Mouse (Mus musculus) G1E (cell line): ENCODE results near the gene Ncr1. TPM values are rescaled to one million over a fixed set of nuclear protein-coding genes. Genes with fewer than 3 reads are reported as not detected.

Source experiments
- ATAC-seq: 2 replicates; pipeline ENCODE4 v1.8.0; 2016; ENCODE audit warnings: mild to moderate bottlenecking; ENCODE audit not compliant: insufficient number of reproducible peaks, poor library complexity, low FRiP score, severe bottlenecking; ENCODE audit errors: extremely low read depth
- DNase-seq: peaks from one replicate; pipeline ENCODE4 v3.0.0; 2012; ENCODE audit warnings: low spot score
- H3K27me3 ChIP-seq: 2 replicates; pipeline ENCODE4 v1.6.1; 2012; ENCODE audit warnings: mild to moderate bottlenecking, low read length, inconsistent platforms; ENCODE audit not compliant: insufficient read depth
- H3K36me3 ChIP-seq: replicated peaks from 2 replicates; pipeline ENCODE3; 2012; ENCODE audit warnings: mild to moderate bottlenecking, inconsistent platforms
- H3K4me1 ChIP-seq: 2 replicates; pipeline ENCODE4 v1.6.1; 2012; ENCODE audit warnings: low read depth, low read length, inconsistent platforms, mixed read lengths; ENCODE audit not compliant: insufficient read depth
- H3K4me3 ChIP-seq: 2 replicates; pipeline ENCODE4 v1.5.1; 2012; ENCODE audit warnings: low read depth, mild to moderate bottlenecking, inconsistent platforms, low read length, moderate library complexity, mixed read lengths
- H3K9me3 ChIP-seq: replicated peaks from 2 replicates; pipeline ENCODE4 v1.6.1; 2012; ENCODE audit warnings: inconsistent platforms
- CTCF ChIP-seq: IDR thresholded peaks from 2 replicates; pipeline ENCODE4 v1.5.1; 2012; ENCODE audit warnings: low read depth, low read length, inconsistent platforms, mixed read lengths
- GATA1 ChIP-seq: IDR thresholded peaks from 2 replicates; pipeline ENCODE4 v1.6.1; 2012; ENCODE audit warnings: borderline replicate concordance, low read length, inconsistent platforms, mixed read lengths
- GATA2 ChIP-seq: IDR thresholded peaks from 2 replicates; pipeline ENCODE4 v1.6.1; 2012; ENCODE audit warnings: low read depth, low read length, inconsistent platforms, borderline replicate concordance
- POLR2AphosphoS5 ChIP-seq: IDR thresholded peaks from 2 replicates; pipeline ENCODE4 v1.6.1; 2012; ENCODE audit warnings: low read depth, low read length, inconsistent platforms; ENCODE audit not compliant: insufficient replicate concordance
- TAL1 ChIP-seq: conservative IDR thresholded peaks from 2 replicates; pipeline ENCODE4 v1.6.1; 2012; ENCODE audit warnings: low read depth, low read length, inconsistent platforms, mixed read lengths
- polyA plus RNA-seq: library from polyadenylated mRNA; stranded (reverse); fragments of >175 nt; gene quantifications from 2 replicates; pipeline ENCODE4 v1.2.3, GENCODE M21; 2012
- total RNA-seq, 2 experiments: library from RNA; stranded (forward) in 1 of 2; stranded (reverse) in 1 of 2; fragments of 200-1000 nt in 1 of 2; fragments of >200 nt in 1 of 2; fragmentation: Nextera tagmentation in 1 of 2; gene quantifications; 2 replicates each; pipeline ENCODE4 v1.2.3; 2014 to 2017

Gene Ncr1
- total and polyA plus RNA-seq, 3 experiments = 0.05 TPM; not detected in 2

DNA sequence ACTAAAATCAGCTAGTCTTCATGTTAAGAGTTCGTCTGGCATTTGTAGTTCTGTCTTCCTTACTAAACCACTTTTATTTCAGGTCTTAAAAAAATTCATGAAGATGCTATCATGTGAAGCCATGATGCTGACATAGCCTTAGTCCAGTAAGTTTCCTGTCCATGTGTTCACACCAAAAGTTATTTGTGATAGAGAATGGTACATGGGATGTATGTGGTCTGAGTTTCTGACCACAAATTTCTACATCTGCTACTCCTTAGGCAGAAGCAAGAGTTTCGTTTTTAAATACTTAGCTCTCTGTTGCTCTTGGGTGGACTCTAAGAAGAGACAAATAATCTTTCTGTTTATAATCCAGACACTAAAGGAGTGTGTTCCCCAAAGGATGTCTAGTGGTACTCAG, 14.2 kb upstream of the Ncr1 start:
- no peaks in the 10 kb centered on the region for H3K36me3 ChIP-seq
- DNase-seq (no peak), ATAC-seq (no peak)
- TF ChIP-seq GATA2 = no peak
- TF ChIP-seq TAL1 = no peak
- no peak for TF ChIP-seq GATA1
- no peak for TF ChIP-seq CTCF
- TF ChIP-seq POLR2AphosphoS5 = no peak
- no peaks in the 10 kb centered on the region for H3K4me1 ChIP-seq
- no peak overlapping the region for H3K4me3 ChIP-seq
- H3K9me3 ChIP-seq = no peaks in the 10 kb centered on the region; the same call in 1 of the 2 replicates
- no peaks in the 10 kb centered on the region for H3K27me3 ChIP-seq

DNA sequence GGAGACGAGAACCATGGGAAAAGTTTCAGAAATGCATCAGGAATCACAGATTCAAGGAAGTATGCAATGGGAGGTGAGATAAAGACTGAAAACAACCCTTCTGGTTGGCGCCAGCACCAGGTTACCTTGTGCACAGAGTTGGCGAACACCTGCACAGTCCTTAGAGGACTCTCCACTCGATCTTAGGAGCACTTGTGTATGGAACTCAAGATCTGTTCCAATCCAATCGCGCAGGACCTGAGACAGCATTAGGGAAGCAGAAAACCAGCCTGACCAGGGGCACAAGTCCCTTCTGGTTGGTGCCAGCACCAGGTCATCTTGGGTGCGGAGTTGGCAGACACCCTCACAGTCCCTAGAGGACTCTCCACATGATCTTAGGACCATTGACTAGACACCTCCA, 36.0 kb downstream of the Ncr1 start:
- Histone ChIP-seq H3K27me3 (0 out of 2 replicates have a peak, but pooled peaks cover 2% of the 10 kb centered on the region), H3K4me3 (no peak overlapping the region), H3K36me3 (no peaks in the 10 kb centered on the region), H3K4me1 (no peaks in the 10 kb centered on the region), H3K9me3 (no peaks in the 10 kb centered on the region)
- no peak for ATAC-seq
- no peak for DNase-seq
- TF ChIP-seq GATA1 (no peak), TAL1 (no peak), CTCF (no peak), POLR2AphosphoS5 (no peak), GATA2 (no peak)

Other genes starting within 250 kb of the Ncr1 start
- gene Ttyh1, start 218.3 kb upstream of the Ncr1 start, total RNA-seq (2014; fragmentation: Nextera tagmentation) = not detected in 2 replicates
- 0.06 and 0.11 TPM in 2 replicates for gene Ttyh1, start 218.3 kb upstream of the Ncr1 start, total RNA-seq (2017)
- gene Ttyh1, start 218.3 kb upstream of the Ncr1 start, polyA plus RNA-seq = not detected in 2 replicates
- gene Leng8, start 200.7 kb upstream of the Ncr1 start, total RNA-seq (2014; fragmentation: Nextera tagmentation) = 125 and 154 TPM in 2 replicates
- gene Leng8, start 200.7 kb upstream of the Ncr1 start, total RNA-seq (2017) = 37.5 and 40.8 TPM in 2 replicates
- 132 and 135 TPM in 2 replicates for gene Leng8, start 200.7 kb upstream of the Ncr1 start, polyA plus RNA-seq
- 4.6 and 5.4 TPM in 2 replicates for gene Leng9, start 187.3 kb upstream of the Ncr1 start, total RNA-seq (2014; fragmentation: Nextera tagmentation)
- gene Leng9, start 187.3 kb upstream of the Ncr1 start, total RNA-seq (2017) = 3.7 TPM in 2 replicates
- gene Leng9, start 187.3 kb upstream of the Ncr1 start, polyA plus RNA-seq = 1.8 and 2.9 TPM in 2 replicates
- 1.3 TPM in 1 of 2 replicates, not detected in the other for gene Cdc42ep5, start 172.9 kb upstream of the Ncr1 start, total RNA-seq (2014; fragmentation: Nextera tagmentation)
- gene Cdc42ep5, start 172.9 kb upstream of the Ncr1 start, total RNA-seq (2017) = 0.33 and 0.52 TPM in 2 replicates
- gene Cdc42ep5, start 172.9 kb upstream of the Ncr1 start, polyA plus RNA-seq = 0.62 and 0.83 TPM in 2 replicates
- gene Lilra5, start 100.0 kb upstream of the Ncr1 start, total RNA-seq (2014; fragmentation: Nextera tagmentation) = not detected in 2 replicates
- not detected in 2 replicates for gene Lilra5, start 100.0 kb upstream of the Ncr1 start, total RNA-seq (2017)
- gene Lilra5, start 100.0 kb upstream of the Ncr1 start, polyA plus RNA-seq = not detected in 2 replicates
- gene Gp6, start 60.0 kb downstream of the Ncr1 start, total RNA-seq (2014; fragmentation: Nextera tagmentation) = 3.1 and 11.8 TPM in 2 replicates
- gene Gp6, start 60.0 kb downstream of the Ncr1 start, total RNA-seq (2017) = 0.29 and 0.44 TPM in 2 replicates
- 0.05 and 0.11 TPM in 2 replicates for gene Gp6, start 60.0 kb downstream of the Ncr1 start, polyA plus RNA-seq
- gene Rdh13, start 107.9 kb downstream of the Ncr1 start, total RNA-seq (2014; fragmentation: Nextera tagmentation) = 9.0 and 12.3 TPM in 2 replicates
- 14.3 and 16.7 TPM in 2 replicates for gene Rdh13, start 107.9 kb downstream of the Ncr1 start, total RNA-seq (2017)
- 5.2 and 5.4 TPM in 2 replicates for gene Rdh13, start 107.9 kb downstream of the Ncr1 start, polyA plus RNA-seq
- not detected in 2 replicates for gene Eps8l1, start 123.0 kb downstream of the Ncr1 start, total RNA-seq (2014; fragmentation: Nextera tagmentation)
- gene Eps8l1, start 123.0 kb downstream of the Ncr1 start, total RNA-seq (2017) = 0.11 TPM in 1 of 2 replicates, not detected in the other
- gene Eps8l1, start 123.0 kb downstream of the Ncr1 start, polyA plus RNA-seq = not detected in 2 replicates
- gene Ppp1r12c, start 164.0 kb downstream of the Ncr1 start, total RNA-seq (2014; fragmentation: Nextera tagmentation) = 91.9 and 100 TPM in 2 replicates
- gene Ppp1r12c, start 164.0 kb downstream of the Ncr1 start, total RNA-seq (2017) = 91.1 and 99.8 TPM in 2 replicates
- gene Ppp1r12c, start 164.0 kb downstream of the Ncr1 start, polyA plus RNA-seq = 135 and 173 TPM in 2 replicates
- gene Tnnt1, start 178.7 kb downstream of the Ncr1 start, total RNA-seq (2014; fragmentation: Nextera tagmentation) = not detected in 2 replicates
- 0.17 TPM in 1 of 2 replicates, not detected in the other for gene Tnnt1, start 178.7 kb downstream of the Ncr1 start, total RNA-seq (2017)
- 0.22 and 0.35 TPM in 2 replicates for gene Tnnt1, start 178.7 kb downstream of the Ncr1 start, polyA plus RNA-seq
- gene Tnni3, start 186.5 kb downstream of the Ncr1 start, total RNA-seq (2014; fragmentation: Nextera tagmentation) = not detected in 2 replicates
- gene Tnni3, start 186.5 kb downstream of the Ncr1 start, total RNA-seq (2017) = 0.41 TPM in 1 of 2 replicates, not detected in the other
- gene Tnni3, start 186.5 kb downstream of the Ncr1 start, polyA plus RNA-seq = 0.15 TPM in 1 of 2 replicates, not detected in the other
- not detected in 2 replicates for gene Dnaaf3, start 194.7 kb downstream of the Ncr1 start, total RNA-seq (2014; fragmentation: Nextera tagmentation)
- gene Dnaaf3, start 194.7 kb downstream of the Ncr1 start, total RNA-seq (2017) = not detected in 2 replicates
- not detected in 2 replicates for gene Dnaaf3, start 194.7 kb downstream of the Ncr1 start, polyA plus RNA-seq
- gene Syt5, start 209.8 kb downstream of the Ncr1 start, total RNA-seq (2014; fragmentation: Nextera tagmentation) = not detected in 2 replicates
- gene Syt5, start 209.8 kb downstream of the Ncr1 start, total RNA-seq (2017) = not detected in 2 replicates
- not detected in 2 replicates for gene Syt5, start 209.8 kb downstream of the Ncr1 start, polyA plus RNA-seq